Mouse (Mus musculus) mature B cell (primary cell): ENCODE results near the gene Vmn1r232.

Experiments
- in situ Hi-C: fragments of 300-500 bp; cut with MboI; formaldehyde crosslinking; loops from 2 replicates; pipeline ENCODE4 v1.14.3; 2019

Vmn1r232 gene

GRCm38 (mm10) chr17:20919614-20920013 lies at the start of gene Vmn1r232:
Gene Vmn1r232, minus strand, starts transcription at chr17:20919714.
- in situ Hi-C loops, result no loop called here

DNA sequence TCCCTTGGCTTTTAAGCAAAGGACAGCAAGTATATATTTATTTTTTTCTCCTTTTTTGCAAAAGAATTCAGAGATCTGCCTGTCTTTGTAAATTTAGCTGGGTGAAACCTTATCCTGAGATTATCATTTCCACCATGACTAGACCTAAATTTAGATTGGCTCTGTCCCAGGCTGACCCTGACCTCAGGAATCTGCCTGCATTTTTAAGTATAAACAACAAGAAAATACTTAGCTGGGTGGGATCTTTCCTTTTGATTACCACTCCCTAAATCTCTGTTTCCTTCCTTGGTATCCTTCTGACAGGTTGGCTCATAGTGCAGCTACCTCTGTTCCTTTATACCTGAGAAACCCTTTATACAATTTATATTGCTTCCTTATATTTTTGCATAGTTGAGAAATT lies 47.2 kb upstream of the Vmn1r232 start:
- in situ Hi-C loops, result no loop called here

- in situ Hi-C loops, result no loop called here
Measured at GRCm38 (mm10) chr17:20965421-20965820, 45.9 kb upstream of the Vmn1r232 start.

DNA sequence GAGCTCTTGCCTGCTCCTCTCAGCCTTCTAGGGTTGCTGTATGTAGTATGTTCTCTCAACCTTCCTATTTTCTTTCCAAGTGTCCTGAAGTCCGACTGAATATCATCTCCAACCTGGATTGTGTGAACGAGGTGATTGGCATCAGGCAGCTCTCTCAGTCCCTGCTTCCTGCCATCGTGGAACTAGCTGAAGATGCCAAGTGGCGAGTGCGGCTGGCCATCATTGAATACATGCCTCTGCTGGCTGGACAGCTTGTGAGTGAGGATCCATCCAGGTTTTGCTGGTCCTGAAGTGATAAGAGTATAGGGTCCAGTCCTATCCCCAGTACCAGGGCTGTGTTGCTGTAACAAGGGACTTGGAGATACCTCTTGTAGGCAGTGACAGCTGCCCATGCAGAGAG lies 40.9 kb upstream of the Vmn1r232 start:
- in situ Hi-C loops, result no loop called here

GRCm38 (mm10) chr17:20946636-20947035 lies 27.1 kb upstream of the Vmn1r232 start:
- in situ Hi-C loops, result loop anchor here (25.0 kb wide), 1 partner anchor 1016 kb away; the partner anchor contains the start of genes Zfp942 and Zfp943

GRCm38 (mm10) chr17:20946026-20946565 lies 26.6 kb upstream of the Vmn1r232 start:
- in situ Hi-C loops, result loop anchor here (25.0 kb wide), 1 partner anchor 1016 kb away; the partner anchor contains the start of genes Zfp942 and Zfp943

- in situ Hi-C loops, result loop anchor here (25.0 kb wide), 1 partner anchor 1017 kb away; the partner anchor contains the start of genes Zfp942 and Zfp943
Measured at GRCm38 (mm10) chr17:20944985-20945891, 25.7 kb upstream of the Vmn1r232 start, which contains the start of gene Ppp2r1a. Gene Ppp2r1a, plus strand, starts transcription at chr17:20945311.

- in situ Hi-C loops, result loop anchor here (25.0 kb wide), 1 partner anchor 1018 kb away; the partner anchor contains the start of genes Zfp942 and Zfp943
Measured at GRCm38 (mm10) chr17:20944226-20944625, 24.7 kb upstream of the Vmn1r232 start.

DNA sequence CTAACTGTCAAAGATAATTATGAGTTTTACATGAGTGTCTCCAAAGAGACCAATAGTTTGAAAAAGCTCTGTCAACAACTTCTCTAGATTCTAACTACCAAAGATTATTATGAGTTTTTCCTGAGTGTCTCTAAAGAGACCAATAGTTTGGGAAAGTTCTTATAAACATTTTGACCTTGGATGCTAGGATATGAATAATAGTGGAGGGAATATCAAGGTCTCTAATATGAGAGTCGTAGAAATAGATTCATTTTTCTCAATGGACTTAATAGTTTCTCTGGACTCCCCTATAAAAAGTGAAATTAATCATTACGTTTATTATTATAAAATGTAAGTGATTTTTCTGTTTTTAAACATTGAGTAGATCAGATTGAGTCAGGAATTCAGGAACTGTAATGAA lies 14.5 kb downstream of the Vmn1r232 start, which contains the start of gene Vmn1r231:
Vmn1r231 (minus strand) TSS at position 101 of the 400 bp plus-strand sequence.
- in situ Hi-C loops, result no loop called here
